Mouse (Mus musculus) hindbrain, embryonic 11.5 days (tissue): ENCODE measurements around the gene Jmy. TPM values are rescaled to one million over a fixed set of nuclear protein-coding genes. Genes with fewer than 3 reads are reported as not detected.

Source experiments
- ATAC-seq: fragments of 200-750 bp; cut with Nextera tagmentation; 2 replicates; pipeline ENCODE4 v1.8.0; 2017; ENCODE audit warnings: mild to moderate bottlenecking, moderate TSS enrichment, moderate library complexity; ENCODE audit not compliant: low FRiP score
- DNase-seq: peaks from one replicate; pipeline ENCODE4 v3.0.0-alpha.2; 2015; ENCODE audit warnings: low spot score
- H3K27ac ChIP-seq: fragments of 300-500 bp; sonication (generic); 2 replicates; pipeline ENCODE4 v1.5.1; 2014; ENCODE audit warnings: mild to moderate bottlenecking, low read depth, low read length
- H3K27me3 ChIP-seq: fragments of 300-500 bp; sonication (generic); 2 replicates; pipeline ENCODE4 v1.6.1; 2014; ENCODE audit warnings: mild to moderate bottlenecking, low read length, moderate library complexity, mixed read lengths; ENCODE audit not compliant: control insufficient read depth, insufficient read depth
- H3K36me3 ChIP-seq: fragments of 300-500 bp; sonication (generic); 2 replicates; pipeline ENCODE4 v1.6.1; 2014; ENCODE audit warnings: mild to moderate bottlenecking, low read length, moderate library complexity, mixed read lengths; ENCODE audit not compliant: control insufficient read depth, insufficient read depth
- H3K4me1 ChIP-seq: fragments of 300-500 bp; sonication (generic); replicated peaks from 2 replicates; pipeline ENCODE4 v1.6.1; 2014; ENCODE audit warnings: low read length, mixed read lengths; ENCODE audit not compliant: control insufficient read depth, insufficient read depth
- H3K4me2 ChIP-seq: fragments of 300-500 bp; sonication (generic); replicated peaks from 2 replicates; pipeline ENCODE4 v1.6.1; 2014; ENCODE audit warnings: mild to moderate bottlenecking, low read depth, low read length
- H3K4me3 ChIP-seq: fragments of 300-500 bp; sonication (generic); 2 replicates; pipeline ENCODE4 v1.5.1; 2014; ENCODE audit warnings: low read depth, low read length
- H3K9ac ChIP-seq: fragments of 300-500 bp; sonication (generic); 2 replicates; pipeline ENCODE4 v1.6.1; 2014; ENCODE audit warnings: low read depth, low read length
- H3K9me3 ChIP-seq: fragments of 300-500 bp; sonication (generic); 2 replicates; pipeline ENCODE4 v1.6.1; 2016; ENCODE audit warnings: low read length; ENCODE audit not compliant: control insufficient read depth
- WGBS: fragments of 180-500 bp; shearing (Covaris S2); extraction: QIAGEN DNeasy Blood & Tissue Kit; methylation state at CpG from one replicate; pipeline ENCODE4 v1.1.7; 2014; 5-methylcytosine and 5-hydroxymethylcytosine counted together
- polyA plus RNA-seq: library from polyadenylated mRNA; unstranded; fragments of >200 nt; fragmentation: Nextera tagmentation; extraction: Ambion mirVana; gene quantifications from 2 replicates; pipeline ENCODE4 v1.2.1, GENCODE M21; 2014

Gene Jmy
- polyA plus RNA-seq, 1 experiment from 2014 or later = 7.2 TPM

- no peak for DNase-seq
- Histone ChIP-seq H3K9ac (no peak overlapping the region), H3K36me3 (no peaks in the 10 kb centered on the region), H3K4me2 (no peak overlapping the region), H3K9me3 (no peaks in the 10 kb centered on the region), H3K4me1 (no peaks in the 10 kb centered on the region), H3K27me3 (no peaks in the 10 kb centered on the region), H3K4me3 (no peak overlapping the region), H3K27ac (no peak overlapping the region)
- ATAC-seq = no peak
- 77% methylated on average over 2 of the region's 2 CpGs for WGBS
These were observed 110.4 kb downstream of the Jmy start for GRCm38 (mm10) chr13:93389242-93389625.

GRCm38 (mm10) chr13:93388594-93389241 is 110.9 kb downstream of the Jmy start:
- no peak for ATAC-seq
- Histone ChIP-seq H3K27me3 (no peaks in the 10 kb centered on the region), H3K36me3 (no peaks in the 10 kb centered on the region), H3K4me2 (no peak overlapping the region), H3K4me1 (no peaks in the 10 kb centered on the region), H3K9ac (no peak overlapping the region), H3K27ac (no peak overlapping the region), H3K4me3 (no peak overlapping the region), H3K9me3 (no peaks in the 10 kb centered on the region)
- DNase-seq = no peak
- 82% methylated on average over 7 of the region's 7 CpGs for WGBS

GRCm38 (mm10) chr13:93387440-93387839 is 112.2 kb downstream of the Jmy start:
- H3K4me2 ChIP-seq = no peak overlapping the region
- no peak overlapping the region for H3K9ac ChIP-seq
- DNase-seq (no peak), ATAC-seq (no peak)
- no peak overlapping the region for H3K27ac ChIP-seq
- H3K36me3 ChIP-seq = no peaks in the 10 kb centered on the region
- no peak overlapping the region for H3K4me3 ChIP-seq
- H3K27me3 ChIP-seq = no peaks in the 10 kb centered on the region
- H3K9me3 ChIP-seq = no peaks in the 10 kb centered on the region
- H3K4me1 ChIP-seq = no peaks in the 10 kb centered on the region
- 87% methylated on average over 5 of the region's 5 CpGs for WGBS

DNA sequence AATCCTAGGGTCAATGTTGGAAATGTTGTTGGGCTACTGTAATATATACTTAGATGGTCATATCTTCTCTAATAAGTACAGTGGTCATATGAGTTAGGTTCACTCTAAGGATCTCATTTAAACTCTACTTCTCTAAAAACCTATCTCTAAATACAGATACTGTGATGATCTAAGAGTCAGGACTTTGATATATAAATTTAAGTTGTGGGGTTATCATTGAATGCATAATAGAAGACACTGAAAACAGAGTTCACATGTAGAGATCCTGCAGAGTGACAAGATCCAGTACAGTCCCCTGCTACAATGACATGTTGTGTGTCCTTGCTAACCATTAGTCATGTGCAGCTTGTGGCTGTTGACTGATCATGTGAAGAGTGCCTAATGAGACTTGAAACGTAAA is 114.5 kb downstream of the Jmy start:
- ATAC-seq (no peak), DNase-seq (no peak)
- Histone ChIP-seq H3K4me2 (no peak overlapping the region), H3K27ac (no peak overlapping the region), H3K27me3 (no peaks in the 10 kb centered on the region), H3K4me1 (no peaks in the 10 kb centered on the region), H3K9me3 (no peaks in the 10 kb centered on the region), H3K36me3 (no peaks in the 10 kb centered on the region), H3K9ac (no peak overlapping the region), H3K4me3 (no peak overlapping the region)
- whole genome bisulfite sequencing = 79% methylated on average over 1 of the region's 1 CpGs

DNA sequence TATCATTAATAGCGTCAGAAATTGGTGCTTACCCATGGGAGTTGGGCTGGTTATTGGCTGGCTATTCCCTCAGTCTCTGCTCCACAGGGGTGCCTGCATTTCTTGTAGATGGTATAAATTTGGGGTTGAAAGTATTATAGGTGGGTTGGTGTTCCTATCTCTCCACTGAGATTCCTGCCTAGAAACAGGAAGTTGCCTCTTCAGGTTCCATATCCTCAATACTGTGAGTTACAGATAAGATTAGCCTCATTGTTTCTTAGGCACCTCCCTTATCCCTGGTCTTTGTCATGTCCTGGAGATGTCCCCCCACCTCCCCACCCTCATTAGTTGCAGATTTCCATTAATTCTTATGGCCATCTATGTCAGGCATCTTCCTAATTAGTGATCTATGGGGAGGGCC is 115.1 kb downstream of the Jmy start:
- no peak overlapping the region for H3K9ac ChIP-seq
- no peaks in the 10 kb centered on the region for H3K27me3 ChIP-seq
- 74% methylated on average over 1 of the region's 1 CpGs for WGBS
- DNase-seq (no peak), ATAC-seq (no peak)
- no peak overlapping the region for H3K27ac ChIP-seq
- no peak overlapping the region for H3K4me2 ChIP-seq
- H3K9me3 ChIP-seq = no peaks in the 10 kb centered on the region
- H3K36me3 ChIP-seq = no peaks in the 10 kb centered on the region
- no peak overlapping the region for H3K4me3 ChIP-seq
- no peaks in the 10 kb centered on the region for H3K4me1 ChIP-seq

DNA sequence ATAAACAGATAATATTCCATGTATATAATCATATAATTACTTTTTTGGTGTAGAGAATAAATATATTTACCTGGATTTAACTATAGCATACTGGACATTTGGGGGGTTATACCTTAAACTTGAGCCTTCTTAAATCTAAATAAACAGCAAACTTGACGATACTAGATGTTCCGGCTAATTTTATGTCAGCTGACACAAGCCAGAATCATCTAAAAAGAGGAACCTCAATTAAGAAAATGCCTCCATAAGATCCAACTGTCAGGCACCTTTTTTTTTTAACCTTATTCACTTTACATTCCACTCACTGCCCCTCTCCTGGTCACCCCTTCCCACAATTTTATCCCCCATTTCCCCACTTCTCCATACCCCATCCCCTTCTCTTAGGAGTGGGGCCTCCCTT is 116.0 kb downstream of the Jmy start:
- ATAC-seq (no peak), DNase-seq (no peak)
- Histone ChIP-seq H3K36me3 (no peaks in the 10 kb centered on the region), H3K27ac (no peak overlapping the region), H3K9ac (no peak overlapping the region), H3K27me3 (no peaks in the 10 kb centered on the region), H3K4me1 (no peaks in the 10 kb centered on the region), H3K4me3 (no peak overlapping the region), H3K4me2 (no peak overlapping the region), H3K9me3 (no peaks in the 10 kb centered on the region)
- WGBS = 96% methylated on average over 2 of the region's 2 CpGs

DNA sequence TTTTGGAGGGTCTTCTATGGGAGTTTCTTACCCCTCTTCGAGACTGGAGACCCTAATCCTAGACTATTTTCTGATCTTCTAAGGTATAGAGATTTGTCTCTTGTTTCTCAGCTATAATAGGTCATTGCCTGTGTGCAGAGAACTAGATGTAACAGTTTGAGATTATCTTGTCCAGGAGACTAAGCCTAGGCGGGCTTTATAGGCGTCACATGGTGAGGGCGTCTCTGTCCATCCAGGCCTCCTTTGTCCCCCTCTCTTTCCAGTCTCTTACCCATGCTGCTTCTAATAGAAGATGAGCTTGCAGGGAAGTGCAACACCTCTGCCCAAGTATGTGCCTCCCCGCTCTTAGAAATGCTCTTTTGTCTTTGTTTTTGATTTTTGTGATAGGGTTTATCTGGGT is 116.5 kb downstream of the Jmy start:
- DNase-seq (no peak), ATAC-seq (no peak)
- Histone ChIP-seq H3K27me3 (no peaks in the 10 kb centered on the region), H3K4me2 (no peak overlapping the region), H3K27ac (no peak overlapping the region), H3K4me3 (no peak overlapping the region), H3K9me3 (no peaks in the 10 kb centered on the region), H3K9ac (no peak overlapping the region), H3K36me3 (no peaks in the 10 kb centered on the region), H3K4me1 (no peaks in the 10 kb centered on the region)
- 94% methylated on average over 5 of the region's 5 CpGs for WGBS

- Histone ChIP-seq H3K4me1 (no peaks in the 10 kb centered on the region), H3K9ac (no peak overlapping the region), H3K4me2 (no peak overlapping the region), H3K4me3 (no peak overlapping the region), H3K27me3 (no peaks in the 10 kb centered on the region), H3K9me3 (no peaks in the 10 kb centered on the region), H3K36me3 (no peaks in the 10 kb centered on the region), H3K27ac (no peak overlapping the region)
- ATAC-seq = no peak
- no peak for DNase-seq
- 96% methylated on average over 1 of the region's 1 CpGs for WGBS
These were observed 118.3 kb downstream of the Jmy start for GRCm38 (mm10) chr13:93381301-93381700.

- DNase-seq (no peak), ATAC-seq (no peak)
- Histone ChIP-seq H3K27ac (no peak overlapping the region), H3K9ac (no peak overlapping the region), H3K36me3 (no peaks in the 10 kb centered on the region), H3K4me2 (no peak overlapping the region), H3K4me3 (no peak overlapping the region), H3K4me1 (no peaks in the 10 kb centered on the region), H3K27me3 (no peaks in the 10 kb centered on the region), H3K9me3 (no peaks in the 10 kb centered on the region)
- WGBS = 92% methylated on average over 8 of the region's 8 CpGs
These were observed 119.1 kb downstream of the Jmy start for GRCm38 (mm10) chr13:93380399-93381063.
